Mouse (Mus musculus) gastrocnemius, postnatal 25 days (tissue): ENCODE measurements around the gene Slbp. TPM values are rescaled to one million over a fixed set of nuclear protein-coding genes. Genes with fewer than 3 reads are reported as not detected.

Experiments used
- DNase-seq: peaks from one replicate; pipeline ENCODE4 v3.0.0; 2022
- total RNA-seq, 2 experiments: library from RNA; stranded (reverse); gene quantifications; 1 replicate in 1 of 2; 2 replicates in 1 of 2; pipeline ENCODE4 v1.2.3; 2021

Gene Slbp
- total RNA-seq, 2 experiments from 2014 or later = 7.3 to 8.2 TPM

- DNase-seq = peak; percentile 50
Measured at GRCm38 (mm10) chr5:33630061-33630460, 22.3 kb downstream of the Slbp start.

GRCm38 (mm10) chr5:33629301-33629987 is 22.9 kb downstream of the Slbp start, which contains the start of the genes Fam53a and Gm9903:
TSS of gene Fam53a (minus strand) at chr5:33629635.
TSS of gene Gm9903 (plus strand) at chr5:33629925.
- peak; percentile 100 for DNase-seq

GRCm38 (mm10) chr5:33628820-33629300 is 23.5 kb downstream of the Slbp start:
- peak; percentile 53 for DNase-seq

DNA sequence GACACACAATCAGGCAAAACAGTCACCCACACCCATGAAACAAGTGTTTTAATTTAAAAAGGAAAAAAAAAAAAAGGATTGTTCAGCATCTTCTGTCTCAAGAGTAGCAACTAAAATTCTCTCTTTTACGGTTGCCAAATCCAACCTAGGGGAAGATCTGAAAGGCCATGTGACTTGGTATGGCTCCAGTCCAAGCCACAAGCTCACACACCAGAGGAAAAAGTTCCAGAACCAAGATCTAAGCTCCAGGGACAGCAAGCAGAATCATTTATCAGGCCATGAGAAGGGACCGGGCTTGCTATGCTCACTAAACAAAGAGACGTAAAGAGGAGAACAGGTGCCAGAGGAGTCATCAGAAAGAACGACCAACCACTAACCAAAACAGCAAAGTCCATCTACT is 24.4 kb downstream of the Slbp start:
- DNase-seq = no peak

GRCm38 (mm10) chr5:33623766-33624165 is 28.6 kb downstream of the Slbp start:
- no peak for DNase-seq

GRCm38 (mm10) chr5:33622671-33623070 is 29.7 kb downstream of the Slbp start:
- no peak for DNase-seq

- DNase-seq = no peak
Measured at GRCm38 (mm10) chr5:33614391-33614790, 38.0 kb downstream of the Slbp start.

GRCm38 (mm10) chr5:33611795-33612194 is 40.6 kb downstream of the Slbp start:
- DNase-seq = no peak

GRCm38 (mm10) chr5:33609226-33609625 is 43.1 kb downstream of the Slbp start:
- no peak for DNase-seq

- no peak for DNase-seq
Measured at GRCm38 (mm10) chr5:33607434-33607833, 44.9 kb downstream of the Slbp start.

DNA sequence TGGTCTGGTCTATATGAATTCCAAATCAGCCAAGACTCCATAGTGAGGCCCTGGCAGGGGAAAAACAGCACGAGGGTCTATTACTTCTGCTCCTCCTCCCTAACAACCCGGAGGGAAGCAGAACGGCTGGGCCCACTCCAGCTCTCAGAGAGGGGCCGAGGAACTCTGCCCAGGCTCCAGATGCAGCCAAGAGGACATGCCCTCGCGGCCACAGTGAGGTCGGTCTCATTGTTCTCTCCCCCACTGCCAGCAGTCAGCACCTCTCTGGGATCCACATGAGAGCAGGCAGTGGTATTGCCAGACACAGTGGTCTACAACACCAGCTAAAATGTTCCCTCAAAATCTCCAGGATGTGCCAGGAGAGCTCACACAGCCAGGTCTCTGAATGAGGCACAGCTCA is 45.7 kb downstream of the Slbp start:
- DNase-seq = no peak

DNA sequence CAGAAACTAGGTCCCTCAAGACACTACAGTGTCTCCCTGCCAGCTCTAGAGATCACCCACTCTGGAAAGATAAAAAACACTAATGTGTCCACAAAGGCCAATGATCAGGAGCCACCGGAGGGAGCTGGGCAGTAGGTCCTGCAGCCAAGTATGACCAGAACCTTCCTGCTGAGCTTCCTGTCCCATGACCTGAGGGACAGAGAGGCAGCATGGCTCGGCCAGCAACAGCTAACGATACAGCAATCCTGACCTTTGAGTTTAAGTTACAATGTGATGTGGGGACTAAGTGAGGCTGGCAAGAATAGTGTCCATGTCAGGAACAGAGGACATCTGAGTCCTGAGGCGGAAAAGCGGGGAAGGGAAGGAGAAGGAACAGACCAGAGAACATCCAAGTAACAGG is 47.1 kb downstream of the Slbp start:
- peak; percentile 60 for DNase-seq

GRCm38 (mm10) chr5:33593620-33594019 is 58.8 kb downstream of the Slbp start:
- no peak for DNase-seq

DNA sequence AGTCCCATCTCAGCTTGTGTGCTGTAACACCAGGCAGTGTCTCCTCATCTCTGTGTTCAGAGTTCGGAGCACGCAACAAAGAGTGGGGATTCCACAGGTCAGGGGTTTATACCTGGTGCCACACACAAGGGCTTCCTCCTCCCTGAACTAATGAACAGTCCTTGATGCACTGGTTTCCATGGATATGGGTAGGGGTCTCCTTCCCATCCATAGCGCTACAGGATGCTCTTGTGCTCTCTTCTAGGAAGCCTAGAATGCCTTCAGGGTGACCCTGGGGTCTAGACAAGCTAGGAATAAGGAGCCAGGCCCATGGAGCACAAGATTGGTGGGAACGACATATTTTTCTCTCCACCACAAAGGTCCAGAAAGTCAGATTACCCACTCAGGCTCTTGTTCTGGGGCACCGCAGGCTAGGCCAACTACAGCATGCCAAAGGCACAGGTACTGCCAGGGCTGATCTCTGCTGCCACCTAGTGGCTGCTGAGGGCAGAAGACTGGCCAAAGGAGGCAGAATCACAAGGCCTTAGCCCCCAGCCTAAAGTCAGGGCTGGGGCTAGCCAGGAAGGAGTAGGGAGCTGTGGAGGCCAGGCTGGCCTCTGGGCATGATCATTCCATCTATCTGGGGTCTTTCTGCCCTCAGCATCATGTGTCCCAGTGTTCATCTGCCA is 63.0 kb downstream of the Slbp start:
- DNase-seq = peak; percentile 46

DNA sequence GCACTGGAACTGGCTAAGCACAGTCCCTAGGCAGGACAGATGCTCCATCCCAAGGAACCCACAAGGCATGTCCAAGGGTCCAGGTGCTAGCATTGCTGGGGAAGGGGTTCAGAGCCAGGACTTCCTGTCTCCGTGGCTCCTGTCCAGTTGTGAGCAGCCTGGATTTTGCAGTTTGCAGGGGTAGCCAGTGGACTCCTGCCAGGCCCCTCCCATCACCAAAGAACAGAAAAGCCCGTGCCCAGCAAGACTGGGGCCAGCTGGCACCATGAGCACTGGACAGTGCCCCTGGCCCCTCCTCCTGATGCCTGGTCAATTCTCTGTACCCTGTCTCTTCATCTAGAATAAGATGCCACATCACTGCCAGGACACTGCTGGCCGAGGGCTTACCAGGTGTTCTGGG is 64.3 kb downstream of the Slbp start:
- no peak for DNase-seq

- DNase-seq = no peak
Measured at GRCm38 (mm10) chr5:33587498-33588058, 64.8 kb downstream of the Slbp start.

Other genes with a start within 250 kb of the Slbp start
- not detected for gene Nkx1-1, start 218.6 kb downstream of the Slbp start, total RNA-seq
- 10 to 100 TPM; 50.2 to 59.6 TPM for gene Fam53a, start 22.9 kb downstream of the Slbp start, total RNA-seq
- gene Gm9903, start 22.6 kb downstream of the Slbp start, total RNA-seq = under 1 TPM; 0.51 to 0.88 TPM
- 1 to 10 TPM; 1.7 to 2.5 TPM for gene Tacc3, start 5.6 kb upstream of the Slbp start, total RNA-seq
- 1 to 10 TPM; 8.0 to 8.2 TPM for gene Tmem129, start 5.8 kb upstream of the Slbp start, total RNA-seq
- 1 to 10 TPM; 2.1 to 3.8 TPM for gene Fgfr3, start 69.1 kb upstream of the Slbp start, total RNA-seq
- 10 to 100 TPM; 81.0 to 83.2 TPM for gene Letm1, start 130.2 kb upstream of the Slbp start, total RNA-seq
- 10 to 100 TPM; 10.1 TPM for gene Nsd2, start 168.2 kb upstream of the Slbp start, total RNA-seq